In genomic region chr15:102244306-102245191, GRCm38 (mm10) we compare ENCODE assay signal across 10 mouse cellular contexts. TPM values are rescaled to one million over a fixed set of nuclear protein-coding genes. Genes with fewer than 3 reads are reported as not detected.
A peak's percentile ranks its signal among the peaks of the same experiment; 100 is the strongest.
DNase-seq lines count a peak whose midpoint lies in the region; ATAC-seq lines count a peak whose summit lies in the region.
"Had no signal": no experiment of that assay in that cellular context is flagged by ENCODE, and none has a peak within 500 bp of the region (broad histone marks: within the 10 kb centered on the region; RNA-seq: fewer than 3 reads in every experiment).

No protein-coding gene starts in this region.

- H3K4me3 ChIP-seq in embryonic facial prominence, embryonic 11.5 days (ENCODE audit: low read depth, low read length), result peak overlapping the region; percentile 63
- H3K4me3 ChIP-seq in macrophage (ENCODE audit: inconsistent target), result peak overlapping the region; percentile 50

- H3K27me3 ChIP-seq in embryonic facial prominence, embryonic 11.5 days (ENCODE audit: control insufficient read depth, insufficient read depth, low read length), result no peaks in the 10 kb centered on the region

- no peaks in the 10 kb centered on the region for H3K9me3 ChIP-seq in embryonic facial prominence, embryonic 11.5 days (replicated peaks; ENCODE audit: control insufficient read depth, low read length)

- peak overlapping the region; percentile 99 for H3K27ac ChIP-seq in embryonic facial prominence, embryonic 11.5 days (replicated peaks; ENCODE audit: low read depth, low read length)
- H3K27ac ChIP-seq in macrophage, result peak overlapping the region; percentile 95

- peak overlapping the region; percentile 96 for H3K4me2 ChIP-seq in embryonic facial prominence, embryonic 11.5 days (ENCODE audit: low read depth, low read length)

- intact Hi-C loops in heart, postnatal 14 days (cut with DNase I), result no loop called here
- intact Hi-C loops in left cerebral cortex, postnatal 36 days (cut with DNase I), result no loop called here

- H3K9ac ChIP-seq in embryonic facial prominence, embryonic 11.5 days (replicated peaks; ENCODE audit: low read length), result peak overlapping the region; percentile 74

- 2% methylated on average over 18 of the region's 19 CpGs for WGBS in embryonic facial prominence, embryonic 11.5 days
- 22% methylated on average over 15 of the region's 19 CpGs for WGBS in macrophage (ENCODE audit: missing documents)

- H3K36me3 ChIP-seq in embryonic facial prominence, embryonic 11.5 days (replicated peaks; ENCODE audit: control insufficient read depth, insufficient read depth, low read depth, low read length), result no peaks in the 10 kb centered on the region
- peaks cover 5% of the 10 kb centered on the region; the same call in 1 of the 2 replicates for H3K36me3 ChIP-seq in macrophage (ENCODE audit: inconsistent target)

- peaks cover 21% of the 10 kb centered on the region for H3K4me1 ChIP-seq in embryonic facial prominence, embryonic 11.5 days (ENCODE audit: control insufficient read depth, insufficient read depth, low read length)

- H3K79me2 ChIP-seq in macrophage (ENCODE audit: inconsistent target), result peaks cover 37% of the 10 kb centered on the region

- DNase-seq in heart, adult 11 months, result peak; percentile 95
- no peak for DNase-seq in heart, postnatal 14 days
- DNase-seq in embryonic facial prominence, embryonic 11.5 days (ENCODE audit: low spot score), result peak; percentile 40
- DNase-seq in induced T-regulatory cell, adult 2 months (ENCODE audit: low read depth), result peak; percentile 51
- DNase-seq in adrenal gland, postnatal 4 days (ENCODE audit: low spot score in 2 of 2), result no peak
- DNase-seq in embryo, embryonic 10.5 days (ENCODE audit: low spot score), result no peak
- DNase-seq in left cerebral cortex, postnatal 36 days (ENCODE audit: low spot score in 2 of 2), result no peak

- ATAC-seq in embryonic facial prominence, embryonic 11.5 days (replicated peaks; ENCODE audit: insufficient number of reproducible peaks, low FRiP score, low TSS enrichment, low read depth), result no peak

RNA-seq across cellular contexts. Expression of gene Rarg, which starts 12.8 kb away (rescaled TPM):
- total RNA-seq in heart, postnatal 14 days (2021), result 10 to 100 TPM; 18.9 to 21.1 TPM
- 68.1 and 70.2 TPM in 2 replicates for polyA plus RNA-seq in embryonic facial prominence, embryonic 11.5 days (2014; fragmentation: Nextera tagmentation; extraction: Ambion mirVana)
- 10 to 100 TPM in 25 of 26 experiments, 1 to 10 TPM in 1; 9.2 to 63.4 (median 21.5) TPM for total RNA-seq in macrophage (2018; cell fraction: chromatin; rRNA removed)
- 10 to 100 TPM in 25 of 26 experiments, 1 to 10 TPM in 1; 9.0 to 21.1 (median 17.2) TPM for total RNA-seq in macrophage (2018; cell fraction: cytosol; rRNA removed)
- 10 to 100 TPM; 14.7 to 49.4 (median 23.3) TPM for total RNA-seq in macrophage (2018; cell fraction: nucleus; rRNA removed)
- polyA plus RNA-seq in macrophage (2018), result 4.7 to 19.6 TPM (median 7.5 TPM) in 3 replicates
- 10 to 100 TPM; 24.8 to 28.6 TPM for total RNA-seq in adrenal gland, postnatal 4 days (2021)
- total RNA-seq in left cerebral cortex, postnatal 36 days (2021), result 10 to 100 TPM; 13.1 to 13.9 TPM

RNA-seq across cellular contexts. Expression of gene Itgb7, which starts 12.8 kb away (rescaled TPM):
- 1 to 10 TPM; 1.5 to 1.8 TPM for total RNA-seq in heart, postnatal 14 days (2021)
- 1.3 and 2.7 TPM in 2 replicates for polyA plus RNA-seq in embryonic facial prominence, embryonic 11.5 days (2014; fragmentation: Nextera tagmentation; extraction: Ambion mirVana)
- 10 to 100 TPM in 1 of 26 experiments, 1 to 10 TPM in 25; 1.1 to 10.8 (median 4.2) TPM for total RNA-seq in macrophage (2018; cell fraction: chromatin; rRNA removed)
- total RNA-seq in macrophage (2018; cell fraction: cytosol; rRNA removed), result 10 to 100 TPM in 10 of 26 experiments, 1 to 10 TPM in 16; 5.1 to 12.2 (median 8.6) TPM
- 10 to 100 TPM in 24 of 26 experiments, 1 to 10 TPM in 2; 8.5 to 27.7 (median 18.2) TPM for total RNA-seq in macrophage (2018; cell fraction: nucleus; rRNA removed)
- 3.5 to 14.3 TPM (median 5.0 TPM) in 3 replicates for polyA plus RNA-seq in macrophage (2018)
- 1 to 10 TPM; 1.1 to 3.6 TPM for total RNA-seq in adrenal gland, postnatal 4 days (2021)
- total RNA-seq in left cerebral cortex, postnatal 36 days (2021), result 1 to 10 TPM; 1.1 to 1.5 TPM

RNA-seq across cellular contexts. Expression of gene Gm9918, which starts 25.8 kb away (rescaled TPM):
- total RNA-seq in heart, postnatal 14 days (2021), result not detected
- 0.58 and 1.2 TPM in 2 replicates for polyA plus RNA-seq in embryonic facial prominence, embryonic 11.5 days (2014; fragmentation: Nextera tagmentation; extraction: Ambion mirVana)
- total RNA-seq in macrophage (2018; cell fraction: chromatin; rRNA removed), result not detected
- total RNA-seq in macrophage (2018; cell fraction: cytosol; rRNA removed), result not detected
- not detected for total RNA-seq in macrophage (2018; cell fraction: nucleus; rRNA removed)
- polyA plus RNA-seq in macrophage (2018), result not detected in 3 replicates
- under 1 TPM; 0.17 to 0.31 TPM for total RNA-seq in adrenal gland, postnatal 4 days (2021)
- total RNA-seq in left cerebral cortex, postnatal 36 days (2021), result not detected
- total RNA-seq: CH12.LX; gastrocnemius, adult 8-10 months had no signal

RNA-seq across cellular contexts. Expression of gene Mfsd5, which starts 34.7 kb away (rescaled TPM):
- total RNA-seq in heart, postnatal 14 days (2021), result 10 to 100 TPM; 16.7 to 19.0 TPM
- 51.6 and 57.2 TPM in 2 replicates for polyA plus RNA-seq in embryonic facial prominence, embryonic 11.5 days (2014; fragmentation: Nextera tagmentation; extraction: Ambion mirVana)
- total RNA-seq in macrophage (2018; cell fraction: chromatin; rRNA removed), result 10 to 100 TPM in 4 of 26 experiments, 1 to 10 TPM in 22; 2.6 to 13.6 (median 6.1) TPM
- 100 to 1,000 TPM in 1 of 26 experiments, 10 to 100 TPM in 25; 52.1 to 102 (median 74.8) TPM for total RNA-seq in macrophage (2018; cell fraction: cytosol; rRNA removed)
- total RNA-seq in macrophage (2018; cell fraction: nucleus; rRNA removed), result 10 to 100 TPM; 13.5 to 78.9 (median 54.2) TPM
- 49.9 to 84.0 TPM (median 66.7 TPM) in 3 replicates for polyA plus RNA-seq in macrophage (2018)
- total RNA-seq in adrenal gland, postnatal 4 days (2021), result 10 to 100 TPM; 34.4 to 36.7 TPM
- 10 to 100 TPM; 40.9 to 43.9 TPM for total RNA-seq in left cerebral cortex, postnatal 36 days (2021)

RNA-seq across cellular contexts. Expression of gene Csad, which starts 40.0 kb away (rescaled TPM):
- 10 to 100 TPM; 21.3 to 23.7 TPM for total RNA-seq in heart, postnatal 14 days (2021)
- polyA plus RNA-seq in embryonic facial prominence, embryonic 11.5 days (2014; fragmentation: Nextera tagmentation; extraction: Ambion mirVana), result 31.9 and 34.6 TPM in 2 replicates
- 100 to 1,000 TPM in 1 of 26 experiments, 10 to 100 TPM in 25; 36.0 to 107 (median 63.6) TPM for total RNA-seq in macrophage (2018; cell fraction: chromatin; rRNA removed)
- total RNA-seq in macrophage (2018; cell fraction: cytosol; rRNA removed), result 10 to 100 TPM; 11.4 to 28.7 (median 19.8) TPM
- 10 to 100 TPM; 12.8 to 61.6 (median 32.1) TPM for total RNA-seq in macrophage (2018; cell fraction: nucleus; rRNA removed)
- polyA plus RNA-seq in macrophage (2018), result 10.6 to 26.7 TPM (median 14.8 TPM) in 3 replicates
- total RNA-seq in adrenal gland, postnatal 4 days (2021), result 100 to 1,000 TPM in 1 of 2 experiments, 10 to 100 TPM in 1; 90.0 to 106 TPM
- total RNA-seq in left cerebral cortex, postnatal 36 days (2021), result 10 to 100 TPM; 23.9 to 29.4 TPM

Comparison
In these comparisons a context has a peak if more than half of its experiments do, and no peak if none do; other contexts are left out.
1. DNase-seq: peak in heart, adult 11 months (single experiment), embryonic facial prominence, embryonic 11.5 days (single experiment) and induced T-regulatory cell, adult 2 months (single experiment); none in heart, postnatal 14 days (0 of 2), adrenal gland, postnatal 4 days (0 of 2), embryo, embryonic 10.5 days (single experiment) and left cerebral cortex, postnatal 36 days (0 of 2).